Mouse (Mus musculus): Measurements from ENCODE around the gene Podnl1.

The Podnl1 gene

DNA sequence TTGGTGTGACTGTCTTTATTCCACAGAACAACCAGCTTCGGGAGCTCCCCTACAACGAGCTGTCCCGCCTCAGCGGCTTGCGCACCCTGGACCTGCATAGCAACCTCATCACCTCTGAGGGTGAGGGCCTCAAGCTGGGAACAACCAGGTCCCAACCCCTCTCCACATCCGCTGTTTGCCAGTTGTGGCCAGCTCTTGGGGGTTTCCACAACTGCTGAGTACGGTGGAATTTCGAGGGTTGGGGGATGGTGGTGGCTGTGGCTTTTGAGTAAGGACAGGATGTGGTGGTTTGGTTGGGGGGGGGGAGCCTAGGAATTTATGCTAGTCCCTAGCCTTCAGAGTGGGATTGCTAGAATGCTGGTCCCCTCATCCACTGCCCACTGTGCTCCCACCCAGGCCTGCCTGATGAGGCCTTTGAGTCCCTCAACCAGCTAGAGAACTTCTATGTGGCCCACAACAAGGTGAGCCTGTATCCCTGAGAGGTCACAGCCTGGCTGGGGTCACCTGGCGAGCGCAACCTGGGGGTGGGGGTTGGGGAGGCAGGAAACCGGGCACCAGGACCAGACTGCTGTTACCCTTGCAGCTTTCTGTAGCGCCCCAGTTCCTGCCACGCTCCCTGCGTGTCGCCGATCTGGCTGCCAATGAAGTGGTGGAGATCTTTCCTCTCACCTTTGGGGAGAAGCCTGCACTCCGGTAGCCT, 1.6 kb downstream of the Podnl1 start:
- no peak for DNase-seq (ENCODE audit: low read depth, low spot score)

GRCm38 (mm10) chr8:84128277-84128676, 2.5 kb downstream of the Podnl1 start:
- no peak for DNase-seq (ENCODE audit: low read depth, low spot score)

GRCm38 (mm10) chr8:84130806-84131205, 5.0 kb downstream of the Podnl1 start:
- DNase-seq (ENCODE audit: low read depth, low spot score), result peak; percentile 22

- no peak for DNase-seq (ENCODE audit: low read depth, low spot score)
Measured at GRCm38 (mm10) chr8:84132225-84132624, 6.4 kb downstream of the Podnl1 start.

DNA sequence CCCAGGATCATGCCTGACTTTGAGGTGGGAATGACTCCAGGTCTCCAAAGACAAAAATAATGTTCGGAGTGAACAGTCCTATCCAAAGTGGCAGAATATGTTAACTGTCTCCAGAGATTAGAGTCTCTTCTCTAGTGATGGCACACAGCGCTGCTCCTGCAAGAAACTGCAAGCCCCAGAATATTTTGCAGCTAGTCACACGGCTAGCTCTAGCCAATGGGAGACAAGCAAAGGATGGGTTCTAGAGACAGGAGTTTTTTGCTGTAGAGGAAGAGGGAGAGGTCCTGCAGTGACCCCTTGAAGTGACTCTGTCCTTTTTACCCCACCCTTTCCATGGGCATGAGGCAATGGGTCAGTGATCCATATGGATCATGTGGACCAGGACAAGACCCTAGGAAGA, 12.1 kb downstream of the Podnl1 start:
- DNase-seq (ENCODE audit: low read depth, low spot score), result no peak

DNA sequence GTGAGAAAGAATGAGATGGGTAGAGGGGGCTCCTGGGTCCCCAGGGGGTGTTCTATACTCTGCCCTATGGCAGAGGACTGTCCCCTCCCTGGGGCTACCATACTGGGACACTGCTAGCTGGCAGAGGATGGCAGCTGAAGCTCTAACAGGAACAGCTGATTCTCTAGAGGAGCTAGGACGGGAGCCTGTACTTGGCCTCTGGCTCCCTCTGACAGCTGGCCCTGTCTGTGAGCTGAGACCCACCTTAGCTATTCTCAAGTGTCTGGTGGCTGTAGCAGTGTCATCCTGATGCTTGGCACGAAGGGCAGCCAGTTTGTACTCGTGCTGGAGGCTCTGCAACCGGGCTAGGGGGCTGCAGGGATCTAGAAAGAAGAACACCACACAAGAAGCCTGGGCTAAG, 15.0 kb downstream of the Podnl1 start:
- no peak for DNase-seq (ENCODE audit: low read depth, low spot score)

DNA sequence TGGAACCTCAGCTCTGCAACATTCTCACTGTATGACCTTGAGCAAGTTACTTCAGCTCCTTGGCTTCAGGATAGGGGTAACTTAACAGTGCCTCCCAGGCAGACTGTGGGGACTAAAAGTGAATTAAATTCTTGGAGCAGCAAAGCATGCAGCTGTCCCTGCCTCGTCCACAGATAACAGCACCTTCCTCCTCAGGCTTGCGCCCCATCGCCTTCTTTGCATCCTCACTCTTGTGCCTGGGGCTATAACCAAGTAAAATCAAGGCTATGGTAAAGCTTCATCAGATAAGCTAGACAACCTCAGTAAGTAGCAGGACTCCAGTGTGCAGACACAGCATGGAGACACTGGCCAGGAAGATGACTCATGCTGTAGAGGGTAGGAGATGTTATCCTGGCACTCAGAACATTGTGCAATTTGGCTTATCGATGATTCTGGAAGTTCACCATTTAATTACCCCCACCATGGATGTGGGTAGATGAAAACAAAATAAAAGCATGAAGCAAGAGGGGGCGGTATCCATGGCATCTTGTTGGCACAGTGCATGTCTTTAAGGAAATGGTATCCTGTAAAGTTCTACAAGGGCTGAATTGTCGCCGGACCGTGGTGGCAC, 19.0 kb downstream of the Podnl1 start:
- no peak for DNase-seq (ENCODE audit: low read depth, low spot score)

DNA sequence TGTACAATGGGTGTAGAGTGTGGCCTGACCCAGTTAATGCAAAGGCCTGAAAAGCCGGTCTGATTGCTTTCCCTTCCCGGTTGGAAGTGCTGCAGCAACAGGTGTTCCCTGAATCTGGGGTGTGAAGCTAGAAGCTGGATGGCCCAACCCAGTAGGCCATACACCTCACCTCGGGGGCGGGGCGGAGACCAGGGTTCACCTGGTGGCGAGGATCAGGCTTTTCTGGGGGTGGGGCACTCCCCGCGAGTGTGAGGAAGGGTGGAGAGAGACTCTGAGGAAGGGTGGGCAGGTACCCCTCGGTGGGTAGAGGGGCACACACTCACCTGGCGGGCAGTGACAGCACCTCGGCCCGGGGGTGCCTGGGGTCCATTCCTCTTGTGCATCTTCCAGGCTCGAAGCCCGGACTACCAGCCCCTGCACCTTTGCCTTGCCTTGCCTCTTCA, 21.6 kb downstream of the Podnl1 start:
- no peak for DNase-seq (ENCODE audit: low read depth, low spot score)

- peak; percentile 96 for DNase-seq (ENCODE audit: low read depth, low spot score)
Measured at GRCm38 (mm10) chr8:84147769-84148530, 22.2 kb downstream of the Podnl1 start, which contains the start of the genes Cc2d1a and 4930432K21Rik. TSS of gene Cc2d1a (minus strand) at chr8:84147936. TSS of gene 4930432K21Rik (plus strand) at chr8:84148025.

- DNase-seq (ENCODE audit: low read depth, low spot score), result no peak
Measured at GRCm38 (mm10) chr8:84148531-84148850, 22.7 kb downstream of the Podnl1 start.

DNA sequence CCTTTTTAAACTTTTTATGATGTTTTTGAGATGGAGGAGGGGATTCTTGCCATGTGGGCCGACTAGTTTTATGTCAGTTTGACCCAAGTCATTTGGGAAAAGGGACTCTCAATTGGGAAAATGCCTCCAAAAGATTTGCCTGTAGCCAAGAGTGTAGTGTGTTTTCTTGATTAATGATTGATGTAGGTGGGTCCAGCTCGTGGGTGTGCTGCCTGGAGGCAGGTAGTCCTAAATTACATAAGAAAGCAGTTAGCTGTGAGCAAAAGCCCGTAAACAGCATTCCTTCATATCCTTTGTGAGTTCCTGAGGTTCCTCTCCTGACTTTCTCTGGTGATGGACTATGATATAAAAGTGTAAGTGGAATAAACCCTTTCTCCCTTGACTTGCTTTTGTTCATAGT, 23.4 kb downstream of the Podnl1 start:
- no peak for DNase-seq (ENCODE audit: low read depth, low spot score)

GRCm38 (mm10) chr8:84157620-84158019, 31.8 kb downstream of the Podnl1 start:
- DNase-seq (ENCODE audit: low read depth, low spot score), result no peak

DNA sequence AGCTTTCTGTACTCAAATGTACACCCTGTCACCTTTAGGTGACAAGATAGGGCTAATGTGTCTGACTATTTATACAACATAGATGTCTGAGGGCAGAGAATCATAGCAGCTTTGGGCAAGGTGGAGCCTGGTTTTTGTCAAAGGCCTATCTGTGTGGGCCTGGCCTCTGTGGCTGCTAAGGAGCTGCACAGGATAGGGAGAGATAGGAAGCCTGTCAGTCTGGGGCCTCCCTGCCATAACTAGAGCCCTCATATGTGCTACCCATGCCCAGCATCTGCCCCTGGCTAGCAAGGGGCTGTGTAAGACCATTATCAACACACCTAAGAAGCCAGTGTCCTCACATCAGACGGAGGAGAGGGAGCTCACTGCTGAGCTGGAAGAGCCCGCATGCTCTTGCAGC, 41.9 kb downstream of the Podnl1 start:
- DNase-seq (ENCODE audit: low read depth, low spot score), result no peak

- DNase-seq (ENCODE audit: low read depth, low spot score), result no peak
Measured at GRCm38 (mm10) chr8:84170096-84170495, 44.3 kb downstream of the Podnl1 start.

GRCm38 (mm10) chr8:84173861-84174260, 48.1 kb downstream of the Podnl1 start:
- DNase-seq (ENCODE audit: low read depth, low spot score), result no peak

DNA sequence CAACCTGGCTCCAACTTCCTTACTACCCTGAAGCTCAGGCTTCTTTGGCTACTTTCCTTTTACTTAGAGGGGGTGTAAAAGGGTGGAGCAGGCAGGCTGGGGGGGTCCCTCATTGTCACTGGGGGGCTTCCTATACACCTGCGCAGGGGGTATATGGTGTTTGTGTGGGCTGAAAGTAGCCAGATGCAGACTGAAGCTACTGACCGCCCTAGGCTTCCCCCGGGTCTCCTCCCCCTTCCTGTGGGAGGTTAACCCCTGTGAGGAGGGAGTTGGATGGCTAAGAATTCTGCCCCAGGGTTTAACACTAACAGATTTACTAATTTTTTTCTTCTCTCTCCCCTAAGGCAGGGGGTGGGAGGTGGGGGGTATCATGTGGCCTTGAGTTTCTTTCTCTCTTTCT, 50.8 kb downstream of the Podnl1 start:
- no peak for DNase-seq (ENCODE audit: low read depth, low spot score)

DNA sequence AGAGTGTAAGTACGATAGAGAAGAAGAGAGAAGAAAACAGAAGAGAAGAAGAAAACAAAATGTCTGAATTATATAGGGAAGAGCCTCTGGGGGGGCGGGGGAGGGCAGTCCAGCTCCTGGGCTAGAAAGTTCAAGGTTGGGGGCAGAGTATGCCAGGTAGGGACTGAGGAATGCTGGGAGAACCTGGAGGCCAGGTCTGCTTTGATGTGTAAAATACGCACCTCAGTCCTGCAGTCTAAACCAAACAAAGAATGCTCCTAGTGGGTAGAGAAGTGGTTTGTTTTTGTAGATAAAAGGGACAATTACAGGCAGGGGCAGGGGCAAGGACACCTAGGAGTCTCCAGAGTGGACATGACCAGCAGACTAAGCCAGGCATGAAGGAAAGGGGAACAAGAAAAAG, 51.6 kb downstream of the Podnl1 start:
- no peak for DNase-seq (ENCODE audit: low read depth, low spot score)

GRCm38 (mm10) chr8:84178592-84178991, 52.8 kb downstream of the Podnl1 start:
- DNase-seq (ENCODE audit: low read depth, low spot score), result no peak

DNA sequence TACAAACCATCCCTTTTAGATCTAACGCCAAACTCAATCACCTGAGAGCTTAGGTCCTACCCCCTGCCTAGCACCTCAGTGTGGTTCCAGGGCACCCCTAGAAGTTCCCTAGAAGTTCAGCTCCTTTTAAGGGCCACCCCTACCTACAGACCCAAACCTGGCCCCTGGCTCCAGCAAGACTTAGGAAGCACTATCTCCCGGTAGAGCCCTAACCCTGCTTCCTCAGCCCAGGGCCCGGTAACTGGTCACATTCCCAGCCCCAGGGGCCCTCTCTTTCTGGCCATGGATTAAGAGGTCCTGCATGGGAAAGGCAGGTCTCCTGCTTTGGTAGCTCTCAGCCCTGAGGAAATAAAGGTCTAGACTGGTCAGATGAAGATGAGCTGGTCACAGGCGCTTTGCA, 54.2 kb downstream of the Podnl1 start:
- no peak for DNase-seq (ENCODE audit: low read depth, low spot score)

DNA sequence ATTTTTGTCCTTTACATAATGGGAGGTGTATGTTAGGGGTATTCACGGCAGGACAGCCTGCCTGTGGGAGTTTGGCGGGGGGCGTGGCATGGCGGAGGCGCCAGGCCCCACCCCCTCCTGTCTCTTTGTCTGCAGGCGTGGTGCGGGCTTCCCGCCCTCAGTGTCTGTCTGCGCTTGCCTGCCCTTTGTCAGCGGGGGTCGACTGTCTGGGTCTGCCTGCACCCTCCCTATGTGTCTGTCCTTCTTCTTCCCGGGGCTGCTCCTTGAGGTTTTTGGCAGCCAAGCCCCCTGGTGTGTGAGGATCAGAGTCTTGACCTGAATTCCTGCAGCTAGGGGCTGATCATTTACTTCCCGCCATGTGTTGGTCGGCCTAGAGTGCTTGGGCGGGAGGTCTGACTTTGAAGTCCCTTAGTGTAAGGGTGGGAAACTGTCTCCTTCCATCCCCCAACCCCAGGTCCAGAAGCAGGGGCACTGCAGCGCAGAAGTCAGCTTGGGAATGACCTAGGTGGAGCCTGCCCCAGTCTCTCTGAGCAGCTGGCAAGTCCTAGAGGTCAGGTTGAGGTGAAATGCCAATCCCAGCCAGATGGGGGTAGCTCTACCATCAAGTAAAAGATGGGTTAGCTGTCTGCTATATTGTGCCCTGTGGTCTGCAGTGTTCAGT, 54.9 kb downstream of the Podnl1 start:
- no peak for DNase-seq (ENCODE audit: low read depth, low spot score)

Data from skeletal muscle tissue, adult 2 months (tissue).